9 mouse cellular contexts compared by ENCODE assay signal in the genomic region with DNA sequence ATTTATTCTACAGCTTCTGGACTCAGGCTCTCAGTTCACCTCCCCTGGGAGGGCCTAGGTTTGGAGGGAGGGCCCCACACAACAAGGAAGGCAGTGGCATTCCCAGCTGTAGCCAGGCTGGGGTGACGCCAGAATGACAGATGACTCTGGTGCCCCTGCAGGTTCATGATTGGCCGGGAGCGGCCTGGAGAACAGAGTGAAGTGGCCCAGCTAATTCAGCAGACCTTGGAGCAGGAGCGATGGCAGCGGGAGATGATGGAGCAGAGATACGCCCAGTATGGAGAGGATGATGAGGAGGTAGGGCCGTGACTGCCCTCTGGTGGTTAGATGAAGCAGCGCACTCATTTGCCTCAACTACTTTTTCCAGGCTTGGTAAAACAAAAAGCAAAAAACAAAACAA. TPM values are rescaled to one million over a fixed set of nuclear protein-coding genes. Genes with fewer than 3 reads are reported as not detected.
DNase-seq lines count a peak whose midpoint lies in the region; ATAC-seq lines count a peak whose summit lies in the region.
"Had no signal": no experiment of that assay in that cellular context is flagged by ENCODE, and none has a peak within 500 bp of the region (broad histone marks: within the 10 kb centered on the region; RNA-seq: fewer than 3 reads in every experiment).

No protein-coding gene starts in this region.

- 3% methylated on average over 8 of the region's 8 CpGs for WGBS in forebrain, embryonic 10.5 days

- H3K4me1 ChIP-seq in forebrain, embryonic 10.5 days, result peaks cover 51% of the 10 kb centered on the region

- H3K36me3 ChIP-seq in forebrain, embryonic 10.5 days (replicated peaks), result peaks cover 98% of the 10 kb centered on the region

- peak overlapping the region; percentile 45 for H3K27ac ChIP-seq in forebrain, embryonic 10.5 days
- H3K27ac ChIP-seq: macrophage had no signal

- no peak for ATAC-seq in frontal cortex, adult (ENCODE audit: low TSS enrichment)

- intact Hi-C loops in heart, postnatal 36 days (cut with DNase I), result loop anchor here (1.0 to 2.0 kb wide), 2 partner anchors 23 to 62 kb away; no protein-coding TSS in a partner anchor

- peak overlapping the region; percentile 6; the same call in 1 of the 2 replicates for H3K4me3 ChIP-seq in forebrain, embryonic 10.5 days

- DNase-seq in frontal cortex, postnatal 25 days (ENCODE audit: low spot score in 2 of 2), result peak; percentile 58
- peak; percentile 79 for DNase-seq in c-Kit-negative CD71-positive TER-119-positive erythroid progenitor cells, embryonic 14.5 days (ENCODE audit: low read depth, low spot score)
- DNase-seq in forebrain, embryonic 10.5 days (ENCODE audit: extremely low spot score, low spot score), result peak; percentile 77
- DNase-seq in heart, postnatal 36 days, result peak; percentile 72 to 79
- peak; percentile 67 to 72 for DNase-seq in layer of hippocampus, adult 8-10 months (ENCODE audit: low spot score in 2 of 2)
- peak; percentile 77 to 83 for DNase-seq in lung, postnatal 4 days
- DNase-seq in skeletal muscle tissue, adult 2 months (ENCODE audit: low read depth, low spot score), result peak; percentile 73

- no peaks in the 10 kb centered on the region for H3K9me3 ChIP-seq in forebrain, embryonic 10.5 days

- no peaks in the 10 kb centered on the region for H3K27me3 ChIP-seq in forebrain, embryonic 10.5 days (ENCODE audit: poor library complexity, severe bottlenecking)

RNA-seq across cellular contexts. Expression of gene Samd14, which starts 8.6 kb away (rescaled TPM):
- polyA plus RNA-seq in forebrain, embryonic 10.5 days (2016; fragmentation: Nextera tagmentation; extraction: Ambion mirVana), result 35.8 and 36.7 TPM in 2 replicates
- total RNA-seq in heart, postnatal 36 days (2021), result 1 to 10 TPM; 1.2 to 1.3 TPM
- 10 to 100 TPM; 33.9 to 40.0 (median 36.4) TPM for total RNA-seq in layer of hippocampus, adult 8-10 months (2022)

RNA-seq across cellular contexts. Expression of gene Ppp1r9b, which starts 10.2 kb away (rescaled TPM):
- 8.7 and 10.7 TPM in 2 replicates for polyA plus RNA-seq in forebrain, embryonic 10.5 days (2016; fragmentation: Nextera tagmentation; extraction: Ambion mirVana)
- 10 to 100 TPM; 46.3 to 50.8 TPM for total RNA-seq in heart, postnatal 36 days (2021)
- total RNA-seq in layer of hippocampus, adult 8-10 months (2022), result 100 to 1,000 TPM; 819 to 832 (median 829) TPM

RNA-seq across cellular contexts. Expression of gene Sgca, which starts 24.9 kb away (rescaled TPM):
- not detected in 2 replicates for polyA plus RNA-seq in forebrain, embryonic 10.5 days (2016; fragmentation: Nextera tagmentation; extraction: Ambion mirVana)
- 100 to 1,000 TPM; 185 to 189 TPM for total RNA-seq in heart, postnatal 36 days (2021)
- total RNA-seq in layer of hippocampus, adult 8-10 months (2022), result under 1 TPM in 2 of 4 experiments, not detected in 2; 0.23 to 0.56 TPM
- polyA plus RNA-seq: macrophage had no signal

RNA-seq across cellular contexts. Expression of gene Hils1, which starts 33.7 kb away (rescaled TPM):
- polyA plus RNA-seq in forebrain, embryonic 10.5 days (2016; fragmentation: Nextera tagmentation; extraction: Ambion mirVana), result not detected in 2 replicates
- total RNA-seq in heart, postnatal 36 days (2021), result not detected
- not detected for total RNA-seq in layer of hippocampus, adult 8-10 months (2022)
- polyA plus RNA-seq: macrophage had no signal

RNA-seq across cellular contexts. Expression of gene Pdk2, which starts 40.1 kb away (rescaled TPM):
- polyA plus RNA-seq in forebrain, embryonic 10.5 days (2016; fragmentation: Nextera tagmentation; extraction: Ambion mirVana), result 12.1 and 12.5 TPM in 2 replicates
- total RNA-seq in heart, postnatal 36 days (2021), result 100 to 1,000 TPM; 439 to 481 TPM
- 100 to 1,000 TPM; 116 to 134 (median 123) TPM for total RNA-seq in layer of hippocampus, adult 8-10 months (2022)

Comparison
In these comparisons a context has a peak if more than half of its experiments do, and no peak if none do; other contexts are left out.
1. RNA of gene Samd14, which starts 8.6 kb away (total RNA-seq): 33.9 to 40.0 TPM in layer of hippocampus, adult 8-10 months; 1.2 to 1.3 TPM in heart, postnatal 36 days; every median in the first group is over 10 times any median in the second.
2. RNA of gene Ppp1r9b, which starts 10.2 kb away (total RNA-seq): 819 to 832 TPM in layer of hippocampus, adult 8-10 months; 46.3 to 50.8 TPM in heart, postnatal 36 days; every median in the first group is over 10 times any median in the second.
3. RNA of gene Sgca, which starts 24.9 kb away (total RNA-seq): 185 to 189 TPM in heart, postnatal 36 days; 0.23 to 0.56 TPM in layer of hippocampus, adult 8-10 months; every median in the first group is over 100 times any median in the second.
4. Peak in every context shown above with its lines, with median percentiles within 50 percentile points of each other: DNase-seq.